Mouse (Mus musculus) embryonic fibroblast, embryonic 13.5 days (primary cell): ENCODE measurements around the gene Hcfc2.

Experiments
- CTCF ChIP-seq: IDR thresholded peaks from 2 replicates; pipeline ENCODE4 v1.5.1; 2011; ENCODE audit warnings: mild to moderate bottlenecking, control low read depth, low read length, moderate library complexity, borderline replicate concordance; ENCODE audit not compliant: insufficient read depth
- POLR2A ChIP-seq: IDR thresholded peaks from 2 replicates; pipeline ENCODE4 v1.6.1; 2011; ENCODE audit warnings: low read depth, mild to moderate bottlenecking, control low read depth, low read length, moderate library complexity

GRCm38 (mm10) chr10:82754642-82755041, 58.7 kb downstream of the Hcfc2 start:
- TF ChIP-seq POLR2A (no peak), CTCF (no peak)
